In the genomic region with DNA sequence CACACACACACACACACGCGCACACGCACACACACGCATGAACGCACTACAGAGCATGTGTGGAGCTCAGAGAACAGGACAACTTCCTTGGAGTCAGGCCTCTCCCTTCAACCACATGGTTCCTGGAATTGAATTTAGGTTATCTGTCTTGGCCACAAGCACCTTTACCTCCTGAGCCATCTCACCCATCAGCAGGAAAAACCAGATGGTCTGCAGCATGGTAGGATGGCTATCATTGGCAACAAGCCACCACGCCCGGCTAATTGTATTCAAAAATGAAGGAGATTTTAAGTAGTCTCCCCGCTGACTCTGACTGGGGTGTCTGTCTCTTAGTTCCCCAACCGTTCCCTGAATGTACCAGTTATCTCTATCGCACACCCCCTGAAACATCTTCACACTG, we compare ENCODE assay signal across 23 mouse cellular contexts. TPM values are rescaled to one million over a fixed set of nuclear protein-coding genes. Genes with fewer than 3 reads are reported as not detected.
DNase-seq lines count a peak whose midpoint lies in the region; ATAC-seq and TF ChIP-seq lines count a peak whose summit lies in the region.
"Had no signal": no experiment of that assay in that cellular context is flagged by ENCODE, and none has a peak within 500 bp of the region (broad histone marks: within the 10 kb centered on the region; RNA-seq: fewer than 3 reads in every experiment).

No protein-coding gene starts in this region.

- WGBS in liver, embryonic 12.5 days (ENCODE audit: insufficient replicate concordance) = 82% methylated on average over 10 of the region's 10 CpGs
- 95% methylated on average over 10 of the region's 10 CpGs for WGBS in heart, adult 2 months

- TF ChIP-seq EP300 in heart, adult 2 months (IDR thresholded peaks at IDR 0.05; ENCODE audit: insufficient read depth, low read depth, low read length) = no peak

- intact Hi-C loops in heart, adult 2 months (cut with DNase I) = no loop called here

- no peak overlapping the region for H3K4me2 ChIP-seq in liver, embryonic 12.5 days
- H3K4me2 ChIP-seq: embryonic facial prominence, embryonic 15.5 days; heart, embryonic 15.5 days had no signal

- no peaks in the 10 kb centered on the region for H3K9me3 ChIP-seq in liver, embryonic 12.5 days (replicated peaks)
- H3K9me3 ChIP-seq: embryonic facial prominence, embryonic 15.5 days; forebrain, embryonic 10.5 days; heart, embryonic 15.5 days; limb, embryonic 10.5 days had no signal

- peaks cover 15% of the 10 kb centered on the region for H3K4me1 ChIP-seq in liver, embryonic 12.5 days
- H3K4me1 ChIP-seq in heart, adult 2 months (ENCODE audit: control insufficient read depth, insufficient read depth, low read length) = no peaks in the 10 kb centered on the region; the same call in none of the 2 replicates

- no peak overlapping the region for H3K4me3 ChIP-seq in liver, embryonic 12.5 days
- H3K4me3 ChIP-seq in heart, adult 2 months = no peak overlapping the region
- H3K4me3 ChIP-seq: embryonic facial prominence, embryonic 15.5 days; forebrain, embryonic 10.5 days; heart, embryonic 15.5 days; layer of hippocampus, adult 2 months; limb, embryonic 10.5 days; myocyte had no signal

- ATAC-seq in liver, embryonic 12.5 days = peak; percentile 52; the same call in 1 of the 2 replicates
- ATAC-seq: inflammation-experienced regulatory T-cells, adult 6 months had no signal

- no peak for DNase-seq in liver
- peak; percentile 96 for DNase-seq in brain, adult 2 months (ENCODE audit: low read depth, low spot score)
- DNase-seq in cerebellum, adult 11 months = peak; percentile 90
- DNase-seq in cerebellum, postnatal 10 days = peak; percentile 89 to 93
- DNase-seq in kidney, postnatal 14 days = no peak
- DNase-seq in heart, adult 2 months = no peak
- DNase-seq: adrenal gland, adult 2 months; gastrocnemius, postnatal 10 days; kidney, adult 2 months; kidney, postnatal 10 days; layer of hippocampus, postnatal 36 days; lung, postnatal 10 days; midbrain, embryonic 14.5 days; right cerebral cortex, postnatal 25 days had no signal

- H3K9ac ChIP-seq in liver, embryonic 12.5 days = no peak overlapping the region
- H3K9ac ChIP-seq in heart, adult 2 months (ENCODE audit: low read depth, low read length) = no peak overlapping the region
- H3K9ac ChIP-seq: embryonic facial prominence, embryonic 15.5 days; heart, embryonic 15.5 days; liver, embryonic 14.5 days had no signal

- TF ChIP-seq POLR2A in heart, adult 2 months (IDR thresholded peaks at IDR 0.05; ENCODE audit: insufficient read depth, low read depth, low read length) = no peak

- no peaks in the 10 kb centered on the region for H3K27me3 ChIP-seq in liver, embryonic 12.5 days (replicated peaks)
- no peaks in the 10 kb centered on the region for H3K27me3 ChIP-seq in heart, adult 2 months (ENCODE audit: control insufficient read depth, insufficient read depth, low read length)
- H3K27me3 ChIP-seq: embryonic facial prominence, embryonic 15.5 days; heart, embryonic 15.5 days had no signal

- no peak for TF ChIP-seq CTCF in heart, adult 2 months (IDR thresholded peaks at IDR 0.05)

- no peak overlapping the region for H3K27ac ChIP-seq in liver, embryonic 12.5 days
- H3K27ac ChIP-seq in heart, adult 2 months = no peak overlapping the region
- H3K27ac ChIP-seq: forebrain, embryonic 10.5 days; heart, embryonic 15.5 days; limb, embryonic 10.5 days; liver, embryonic 14.5 days had no signal

- H3K36me3 ChIP-seq in liver, embryonic 12.5 days = no peaks in the 10 kb centered on the region
- H3K36me3 ChIP-seq in heart, adult 2 months (ENCODE audit: control insufficient read depth, insufficient read depth, low read length) = no peaks in the 10 kb centered on the region
- H3K36me3 ChIP-seq: embryonic facial prominence, embryonic 15.5 days; forebrain, embryonic 10.5 days; heart, embryonic 15.5 days; limb, embryonic 10.5 days had no signal

- no peaks in the 10 kb centered on the region for H3K79me2 ChIP-seq in heart, adult 2 months (replicated peaks; ENCODE audit: control insufficient read depth, insufficient read depth, low read length)

RNA-seq across cellular contexts. Expression of gene Sorl1, which starts 17.0 kb away (rescaled TPM):
- 0.98 and 1.3 TPM in 2 replicates for polyA plus RNA-seq in liver, embryonic 12.5 days (2016; fragmentation: Nextera tagmentation; extraction: Ambion mirVana)
- 10 to 100 TPM; 14.1 to 16.0 TPM for total RNA-seq in heart, adult 2 months (2021)
- 12.3 and 13.4 TPM in 2 replicates for polyA plus RNA-seq in heart, adult 2 months (2012; rRNA removed)

Comparison
In these comparisons a context has a peak if more than half of its experiments do, and no peak if none do; other contexts are left out.
1. DNase-seq: peak in brain, adult 2 months (single experiment), cerebellum, adult 11 months (single experiment) and cerebellum, postnatal 10 days (2 of 2); none in liver (single experiment), kidney, postnatal 14 days (single experiment) and heart, adult 2 months (0 of 2).